Mouse (Mus musculus) erythroblast, embryonic 14.5 days (primary cell): ENCODE data around the gene Fam133b. TPM values are rescaled to one million over a fixed set of nuclear protein-coding genes. Genes with fewer than 3 reads are reported as not detected.
"Not testable (repeated sequence)": the region's sequence is repeated elsewhere in the genome, so short reads cannot be mapped to it uniquely, and the experiment has no call there.

Source experiments
- H3K27me3 ChIP-seq: 2 replicates; pipeline ENCODE4 v1.6.1; 2012; ENCODE audit warnings: inconsistent platforms; ENCODE audit not compliant: control insufficient read depth
- H3K36me3 ChIP-seq: 2 replicates; pipeline ENCODE4 v1.6.1; 2012; ENCODE audit warnings: mild to moderate bottlenecking, inconsistent platforms; ENCODE audit not compliant: control insufficient read depth
- H3K4me1 ChIP-seq: 2 replicates; pipeline ENCODE4 v1.6.1; 2012; ENCODE audit warnings: inconsistent platforms; ENCODE audit not compliant: control insufficient read depth
- H3K4me3 ChIP-seq: replicated peaks from 2 replicates; pipeline ENCODE3; 2012; ENCODE audit warnings: moderate library complexity, mild to moderate bottlenecking, inconsistent platforms
- H3K9me3 ChIP-seq: 2 replicates; pipeline ENCODE4 v1.6.1; 2012; ENCODE audit warnings: low read length, inconsistent platforms, mixed read lengths; ENCODE audit not compliant: control insufficient read depth
- GATA1 ChIP-seq: IDR thresholded peaks from 2 replicates; pipeline ENCODE4 v1.6.1; 2012; ENCODE audit warnings: low read length, inconsistent platforms, mixed read lengths
- TAL1 ChIP-seq: IDR thresholded peaks from 3 replicates; pipeline ENCODE4 v1.6.1; 2012; ENCODE audit warnings: low read length, inconsistent platforms, mixed read lengths
- polyA plus RNA-seq: library from polyadenylated mRNA; stranded (reverse); fragments of >175 nt; gene quantifications from 2 replicates; pipeline ENCODE4 v1.2.3, GENCODE M21; 2012

Fam133b gene
- polyA plus RNA-seq, 1 experiment: 2.6 TPM

GRCm38 (mm10) chr5:3579066-3579465 is 35.4 kb downstream of the Fam133b start:
- H3K27me3 ChIP-seq: no peaks in the 10 kb centered on the region
- H3K9me3 ChIP-seq: peaks cover 3% of the 10 kb centered on the region; the same call in 1 of the 2 replicates
- H3K4me3 ChIP-seq: no peak overlapping the region
- no peaks in the 10 kb centered on the region for H3K4me1 ChIP-seq
- peaks cover 98% of the 10 kb centered on the region for H3K36me3 ChIP-seq
- TF ChIP-seq TAL1 (no peak), GATA1 (no peak)

GRCm38 (mm10) chr5:3595693-3596398 is 52.2 kb downstream of the Fam133b start, which contains the start of gene Pex1:
TSS of gene Pex1 (plus strand) at chr5:3596066.
- TF ChIP-seq TAL1 (no peak), GATA1 (no peak)
- no peaks in the 10 kb centered on the region for H3K27me3 ChIP-seq
- peak within 1 kb of the TSS; percentile 79 for H3K4me3 ChIP-seq
- H3K4me1 ChIP-seq: peaks cover 29% of the 10 kb centered on the region
- H3K9me3 ChIP-seq: no peaks in the 10 kb centered on the region
- H3K36me3 ChIP-seq: peaks cover 29% of the 10 kb centered on the region

- Histone ChIP-seq H3K4me1 (peaks cover 29% of the 10 kb centered on the region), H3K9me3 (no peaks in the 10 kb centered on the region), H3K36me3 (peaks cover 23% of the 10 kb centered on the region), H3K4me3 (peak within 1 kb of the TSS; percentile 79), H3K27me3 (no peaks in the 10 kb centered on the region)
- TF ChIP-seq GATA1 (no peak), TAL1 (no peak)
Observed at GRCm38 (mm10) chr5:3596399-3596766, 52.8 kb downstream of the Fam133b start, which contains the start of gene Rbm48. TSS of gene Rbm48 (minus strand) at chr5:3596585.

- Histone ChIP-seq H3K4me1 (peaks cover 29% of the 10 kb centered on the region), H3K36me3 (peaks cover 16% of the 10 kb centered on the region), H3K27me3 (no peaks in the 10 kb centered on the region), H3K9me3 (no peaks in the 10 kb centered on the region), H3K4me3 (peak overlapping the region; percentile 79)
- TF ChIP-seq TAL1 (no peak), GATA1 (no peak)
Observed at GRCm38 (mm10) chr5:3597171-3597570, 53.5 kb downstream of the Fam133b start.

GRCm38 (mm10) chr5:3598766-3599165 is 55.1 kb downstream of the Fam133b start:
- Histone ChIP-seq H3K4me1 (peaks cover 29% of the 10 kb centered on the region), H3K9me3 (no peaks in the 10 kb centered on the region), H3K4me3 (no peak overlapping the region), H3K36me3 (peaks cover 3% of the 10 kb centered on the region), H3K27me3 (no peaks in the 10 kb centered on the region)
- TF ChIP-seq TAL1 (no peak), GATA1 (no peak)

GRCm38 (mm10) chr5:3600298-3600697 is 56.7 kb downstream of the Fam133b start:
- H3K9me3 ChIP-seq: no peaks in the 10 kb centered on the region
- H3K36me3 ChIP-seq: peaks cover 1% of the 10 kb centered on the region
- peaks cover 15% of the 10 kb centered on the region for H3K4me1 ChIP-seq
- no peak overlapping the region for H3K4me3 ChIP-seq
- H3K27me3 ChIP-seq: no peaks in the 10 kb centered on the region
- no peak for TF ChIP-seq GATA1

GRCm38 (mm10) chr5:3600790-3601189 is 57.2 kb downstream of the Fam133b start:
- peaks cover 11% of the 10 kb centered on the region for H3K4me1 ChIP-seq
- H3K27me3 ChIP-seq: no peaks in the 10 kb centered on the region
- no peak for TF ChIP-seq TAL1
- no peak for TF ChIP-seq GATA1
- no peaks in the 10 kb centered on the region for H3K9me3 ChIP-seq
- H3K4me3 ChIP-seq: no peak overlapping the region
- peaks cover 6% of the 10 kb centered on the region for H3K36me3 ChIP-seq

GRCm38 (mm10) chr5:3607114-3607513 is 63.5 kb downstream of the Fam133b start:
- TF ChIP-seq GATA1: no peak
- no peak for TF ChIP-seq TAL1
- peaks cover 27% of the 10 kb centered on the region for H3K36me3 ChIP-seq
- no peak overlapping the region for H3K4me3 ChIP-seq
- H3K4me1 ChIP-seq: no peaks in the 10 kb centered on the region
- peaks cover under 1% of the 10 kb centered on the region; the same call in 1 of the 2 replicates for H3K9me3 ChIP-seq
- H3K27me3 ChIP-seq: no peaks in the 10 kb centered on the region

GRCm38 (mm10) chr5:3609241-3609640 is 65.6 kb downstream of the Fam133b start:
- Histone ChIP-seq H3K27me3 (no peaks in the 10 kb centered on the region), H3K36me3 (peaks cover 32% of the 10 kb centered on the region), H3K9me3 (peaks cover 3% of the 10 kb centered on the region; the same call in 1 of the 2 replicates), H3K4me1 (no peaks in the 10 kb centered on the region), H3K4me3 (no peak overlapping the region)
- no peak for TF ChIP-seq TAL1
- no peak for TF ChIP-seq GATA1

GRCm38 (mm10) chr5:3611835-3612234 is 68.2 kb downstream of the Fam133b start:
- not testable (repeated sequence) for H3K27me3 ChIP-seq, H3K9me3 ChIP-seq, H3K4me1 ChIP-seq, H3K4me3 ChIP-seq
- H3K36me3 ChIP-seq: peaks cover 21% of the 10 kb centered on the region

Other genes starting within 250 kb of the Fam133b start
- 0.03 and 0.21 TPM in 2 replicates for gene Cdk6, start 202.3 kb upstream of the Fam133b start, polyA plus RNA-seq
- gene 1700109H08Rik, start 27.7 kb downstream of the Fam133b start, polyA plus RNA-seq: 0.02 and 0.08 TPM in 2 replicates
- 0.03 and 0.21 TPM in 2 replicates for gene Pex1, start 52.2 kb downstream of the Fam133b start, polyA plus RNA-seq
- 0.25 and 0.75 TPM in 2 replicates for gene Rbm48, start 52.8 kb downstream of the Fam133b start, polyA plus RNA-seq
- not detected in 2 replicates for gene Tmbim7, start 107.3 kb downstream of the Fam133b start, polyA plus RNA-seq
- gene Gatad1, start 113.4 kb downstream of the Fam133b start, polyA plus RNA-seq: 3.5 and 3.9 TPM in 2 replicates